Mouse (Mus musculus) kidney, adult 2 months (tissue): ENCODE measurements around the gene C130074G19Rik. TPM values are rescaled to one million over a fixed set of nuclear protein-coding genes. Genes with fewer than 3 reads are reported as not detected.
A peak's percentile ranks its signal among the peaks of the same experiment; 100 is the strongest.

Experiments used
- DNase-seq: peaks from one replicate; pipeline ENCODE4 v3.0.0; 2021
- H3K27ac ChIP-seq: fragments of 200-500 bp; 2 replicates; pipeline ENCODE4 v1.5.1; 2012; ENCODE audit warnings: low read depth, low read length, control low read depth, inconsistent platforms; ENCODE audit not compliant: insufficient read depth
- H3K27me3 ChIP-seq: fragments of 200-500 bp; replicated peaks from 2 replicates; pipeline ENCODE4 v1.6.1; 2012; ENCODE audit warnings: mild to moderate bottlenecking, moderate library complexity, low read length, inconsistent platforms; ENCODE audit not compliant: control insufficient read depth, insufficient read depth
- H3K36me3 ChIP-seq: fragments of 200-500 bp; 2 replicates; pipeline ENCODE4 v1.6.1; 2012; ENCODE audit warnings: mild to moderate bottlenecking, moderate library complexity, low read length, inconsistent platforms; ENCODE audit not compliant: control insufficient read depth, insufficient read depth
- H3K4me1 ChIP-seq: fragments of 200-500 bp; 2 replicates; pipeline ENCODE4 v1.6.1; 2011; ENCODE audit warnings: low read length; ENCODE audit not compliant: control insufficient read depth, insufficient read depth
- H3K4me3 ChIP-seq: fragments of 200-500 bp; 2 replicates; pipeline ENCODE4 v1.5.1; 2011; ENCODE audit warnings: mild to moderate bottlenecking, low read depth, low read length, control low read depth; ENCODE audit not compliant: insufficient read depth
- CTCF ChIP-seq: fragments of 200-500 bp; conservative IDR thresholded peaks from 2 replicates; pipeline ENCODE4 v1.5.1; 2011; ENCODE audit warnings: low read depth, mild to moderate bottlenecking, control low read depth, low read length, moderate library complexity, mixed read lengths; ENCODE audit not compliant: insufficient read depth, insufficient read length
- POLR2A ChIP-seq: fragments of 200-500 bp; IDR thresholded peaks from one replicate; pipeline ENCODE4 v1.6.1; 2011; ENCODE audit warnings: low read depth, low read length, control low read depth
- WGBS: fragments of 180-500 bp; shearing (Covaris S2); methylation state at CpG from one replicate; pipeline ENCODE4 v1.1.7; 2018; 5-methylcytosine and 5-hydroxymethylcytosine counted together
- polyA plus RNA-seq: library from polyadenylated mRNA; depleted of rRNA; stranded (reverse); fragments of >200 nt; gene quantifications from 2 replicates; pipeline ENCODE4 v1.2.3, GENCODE M21; 2012

C130074G19Rik gene
- polyA plus RNA-seq, 1 experiment = 113 TPM

GRCm38 (mm10) chr1:184851741-184852618 is 31.0 kb downstream of the C130074G19Rik start:
- no peaks in the 10 kb centered on the region for H3K27me3 ChIP-seq
- 12% methylated on average over 31 of the region's 31 CpGs for WGBS
- TF ChIP-seq POLR2A (no peak), CTCF (peak; percentile 82)
- peak overlapping the region; percentile 78 for H3K27ac ChIP-seq
- peak; percentile 99 for DNase-seq
- H3K4me3 ChIP-seq = peak overlapping the region; percentile 4; the same call in 1 of the 2 replicates
- H3K36me3 ChIP-seq = no peaks in the 10 kb centered on the region
- H3K4me1 ChIP-seq = peaks cover 22% of the 10 kb centered on the region

- no peaks in the 10 kb centered on the region for H3K36me3 ChIP-seq
- peaks cover 22% of the 10 kb centered on the region for H3K4me1 ChIP-seq
- no peaks in the 10 kb centered on the region for H3K27me3 ChIP-seq
- H3K4me3 ChIP-seq = no peak overlapping the region
- H3K27ac ChIP-seq = peak overlapping the region; percentile 78
- WGBS = 35% methylated on average over 7 of the region's 7 CpGs
- no peak for TF ChIP-seq POLR2A
- no peak for TF ChIP-seq CTCF
- DNase-seq = peak; percentile 83
Measured at GRCm38 (mm10) chr1:184851166-184851565, 31.9 kb downstream of the C130074G19Rik start.

DNA sequence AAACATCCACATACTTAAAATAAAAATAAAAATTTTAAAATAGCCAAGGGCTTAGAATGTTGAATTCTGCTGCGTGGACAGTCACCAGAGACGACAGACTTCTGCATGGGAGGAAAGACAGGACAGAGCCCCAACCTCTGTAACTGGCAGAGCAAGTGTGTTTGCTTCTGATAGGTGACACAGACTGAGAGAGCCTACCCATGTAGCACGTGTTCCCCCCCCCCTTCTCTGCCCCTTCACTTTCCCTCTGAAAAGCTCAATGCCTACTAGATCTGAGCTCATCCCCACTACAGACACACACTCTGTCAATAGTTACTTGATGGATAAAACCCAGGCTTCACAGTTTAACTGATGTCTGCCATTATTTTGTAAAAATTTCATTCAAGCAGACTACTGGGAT is 36.0 kb downstream of the C130074G19Rik start:
- Histone ChIP-seq H3K27me3 (no peaks in the 10 kb centered on the region), H3K36me3 (no peaks in the 10 kb centered on the region), H3K4me1 (peaks cover 30% of the 10 kb centered on the region), H3K27ac (no peak overlapping the region), H3K4me3 (no peak overlapping the region)
- no peak for DNase-seq
- TF ChIP-seq CTCF = no peak
- no peak for TF ChIP-seq POLR2A
- 56% methylated on average over 3 of the region's 3 CpGs for WGBS

GRCm38 (mm10) chr1:184846092-184846750 is 36.8 kb downstream of the C130074G19Rik start, which contains the start of gene Marc2:
TSS of gene Marc2 (minus strand) at chr1:184846451.
- peak; percentile 82 for DNase-seq
- Histone ChIP-seq H3K36me3 (no peaks in the 10 kb centered on the region), H3K27me3 (no peaks in the 10 kb centered on the region), H3K4me1 (peaks cover 27% of the 10 kb centered on the region), H3K27ac (peak within 1 kb of the TSS; percentile 91), H3K4me3 (peak within 1 kb of the TSS; percentile 96)
- TF ChIP-seq CTCF = no peak
- no peak for TF ChIP-seq POLR2A
- 1% methylated on average over 18 of the region's 18 CpGs for WGBS

GRCm38 (mm10) chr1:184845111-184846071 is 37.6 kb downstream of the C130074G19Rik start:
- DNase-seq = peak; percentile 96
- H3K27me3 ChIP-seq = no peaks in the 10 kb centered on the region
- H3K36me3 ChIP-seq = peaks cover 1% of the 10 kb centered on the region; the same call in 1 of the 2 replicates
- TF ChIP-seq POLR2A (peak; percentile 95), CTCF (no peak)
- H3K4me3 ChIP-seq = peak overlapping the region; percentile 96
- peaks cover 26% of the 10 kb centered on the region for H3K4me1 ChIP-seq
- peak overlapping the region; percentile 91 for H3K27ac ChIP-seq
- WGBS = under 1% methylated on average over 67 of the region's 67 CpGs

DNA sequence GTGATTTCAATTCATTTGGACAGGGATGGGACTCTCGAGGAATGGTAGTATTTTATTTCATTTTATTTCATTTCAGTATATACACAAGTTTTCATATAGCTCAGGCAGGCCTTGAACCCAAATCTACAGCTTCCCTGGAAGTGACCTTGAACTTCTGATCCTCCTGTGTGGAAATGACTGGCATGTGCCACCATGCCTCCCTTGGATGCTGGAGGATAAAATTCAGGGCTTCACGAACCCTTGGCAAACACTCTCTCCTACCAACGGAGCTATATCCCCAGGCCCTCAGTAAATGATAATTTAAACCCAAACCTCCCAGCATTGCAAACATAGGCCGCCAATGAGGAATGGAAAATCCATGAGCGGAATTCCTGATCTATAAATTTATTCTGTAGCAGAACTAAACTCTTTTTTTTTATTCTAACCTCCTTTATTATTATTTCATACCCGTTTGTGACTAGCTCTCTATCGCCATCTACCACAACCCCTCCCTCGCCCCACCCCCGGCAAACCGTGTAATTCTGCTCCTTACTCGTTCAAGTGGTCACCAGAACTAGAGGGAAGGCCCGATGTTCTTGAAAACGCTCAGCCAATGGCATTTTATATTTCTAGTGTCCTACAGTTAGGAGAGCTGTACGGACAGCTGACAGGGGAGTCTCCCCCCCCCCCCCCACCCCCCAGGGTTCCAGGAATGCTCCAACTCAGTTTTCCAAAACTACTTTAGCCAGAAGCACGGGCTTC is 38.5 kb downstream of the C130074G19Rik start:
- TF ChIP-seq CTCF = 0 out of 2 replicates have a peak, but pooled peaks have one; percentile 17
- TF ChIP-seq POLR2A = no peak
- WGBS = 13% methylated on average over 15 of the region's 15 CpGs
- peak overlapping the region; percentile 87 for H3K27ac ChIP-seq
- DNase-seq = peak; percentile 68
- peaks cover 32% of the 10 kb centered on the region for H3K4me1 ChIP-seq
- peak overlapping the region; percentile 96 for H3K4me3 ChIP-seq
- H3K36me3 ChIP-seq = peaks cover 5% of the 10 kb centered on the region; the same call in 1 of the 2 replicates
- no peaks in the 10 kb centered on the region for H3K27me3 ChIP-seq
